Mouse (Mus musculus): ENCODE data around the gene Sap30.

DNA sequence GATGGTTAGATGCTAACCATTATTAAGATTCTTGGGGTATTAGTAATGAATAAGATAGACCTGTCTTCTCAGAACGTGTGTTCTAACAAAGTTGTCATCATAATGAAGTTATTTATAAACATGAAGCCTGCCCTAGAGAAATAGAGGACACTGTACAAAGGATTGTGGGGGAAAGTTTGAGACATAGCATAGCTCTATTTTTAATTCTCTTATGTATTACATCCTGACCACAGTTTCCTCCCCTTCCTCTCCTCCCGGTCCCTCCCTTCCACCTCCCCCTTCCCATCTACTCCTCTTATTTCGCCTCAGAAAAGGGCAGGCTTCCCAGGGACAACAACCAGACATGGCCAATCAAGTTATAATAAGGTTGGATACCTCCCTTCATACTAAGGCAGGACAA lies 9.3 kb downstream of the Sap30 start:
- TF ChIP-seq CTCF (IDR thresholded peaks at IDR 0.05; ENCODE audit: low read depth, low read length): no peak
- no peak for TF ChIP-seq POLR2A (IDR thresholded peaks at IDR 0.05; ENCODE audit: borderline replicate concordance, low read depth, low read length)

All from bone marrow macrophage, adult 2 months (primary cell).